Mouse (Mus musculus) cerebellum, adult 2 months (tissue): Measurements from ENCODE around the gene Secisbp2l. TPM values are rescaled to one million over a fixed set of nuclear protein-coding genes. Genes with fewer than 3 reads are reported as not detected.

Source experiments
- DNase-seq, 2 experiments: peaks; one replicate each; pipeline ENCODE4 v3.0.0; 2021
- H3K27ac ChIP-seq: fragments of 200-500 bp; 2 replicates; pipeline ENCODE4 v1.5.1; 2012; ENCODE audit warnings: low read length, control low read depth, inconsistent platforms; ENCODE audit not compliant: insufficient read depth
- H3K27me3 ChIP-seq: fragments of 200-500 bp; 2 replicates; pipeline ENCODE4 v1.6.1; 2012; ENCODE audit warnings: inconsistent platforms, mild to moderate bottlenecking, low read length, moderate library complexity; ENCODE audit not compliant: control insufficient read depth, insufficient read depth
- H3K4me1 ChIP-seq: fragments of 200-500 bp; 2 replicates; pipeline ENCODE4 v1.6.1; 2011; ENCODE audit warnings: low read length; ENCODE audit not compliant: control insufficient read depth, insufficient read depth
- H3K4me3 ChIP-seq: fragments of 200-500 bp; replicated peaks from 2 replicates; pipeline ENCODE3; 2011; ENCODE audit warnings: mild to moderate bottlenecking, low read depth, low read length, control low read depth; ENCODE audit not compliant: insufficient read depth
- CTCF ChIP-seq: fragments of 200-500 bp; IDR thresholded peaks from 2 replicates; pipeline ENCODE4 v1.5.1; 2011; ENCODE audit warnings: low read depth, mild to moderate bottlenecking, control low read depth, low read length, moderate library complexity, borderline replicate concordance; ENCODE audit not compliant: insufficient read depth
- POLR2A ChIP-seq: fragments of 200-500 bp; IDR thresholded peaks from 2 replicates; pipeline ENCODE4 v1.6.1; 2011; ENCODE audit warnings: low read length, control low read depth, borderline replicate concordance; ENCODE audit not compliant: insufficient read depth
- WGBS: fragments of 180-500 bp; shearing (Covaris S2); methylation state at CpG from one replicate; pipeline ENCODE4 v1.1.7; 2018; 5-methylcytosine and 5-hydroxymethylcytosine counted together
- polyA plus RNA-seq: library from polyadenylated mRNA; depleted of rRNA; stranded (reverse); fragments of >200 nt; gene quantifications from 2 replicates; pipeline ENCODE4 v1.2.3, GENCODE M21; 2012

Secisbp2l gene
- polyA plus RNA-seq, 1 experiment: 37.7 TPM

- Histone ChIP-seq H3K27ac (no peak overlapping the region), H3K4me3 (peak overlapping the region; percentile 60), H3K27me3 (no peaks in the 10 kb centered on the region), H3K4me1 (no peaks in the 10 kb centered on the region)
- WGBS: 7% methylated on average over 16 of the region's 16 CpGs
- peak; percentile 39 to 49 for DNase-seq
- TF ChIP-seq POLR2A (no peak), CTCF (no peak)
These were observed 58.0 kb downstream of the Secisbp2l start for GRCm38 (mm10) chr2:125724546-125725114.

GRCm38 (mm10) chr2:125724086-125724430, 58.6 kb downstream of the Secisbp2l start, which contains the start of gene Shc4:
Shc4 (minus strand) TSS chr2:125724148.
- Histone ChIP-seq H3K27ac (no peak within 1 kb of the TSS), H3K4me3 (peak within 1 kb of the TSS; percentile 60), H3K4me1 (no peaks in the 10 kb centered on the region), H3K27me3 (no peaks in the 10 kb centered on the region)
- WGBS: 1% methylated on average over 15 of the region's 15 CpGs
- TF ChIP-seq CTCF: no peak
- TF ChIP-seq POLR2A: no peak
- DNase-seq: peak in 1 of 2 experiments; percentile 51

GRCm38 (mm10) chr2:125723408-125724085, 59.1 kb downstream of the Secisbp2l start:
- peak; percentile 72 to 74 for DNase-seq
- H3K27me3 ChIP-seq: no peaks in the 10 kb centered on the region
- no peak overlapping the region for H3K27ac ChIP-seq

GRCm38 (mm10) chr2:125723086-125723407, 59.6 kb downstream of the Secisbp2l start:
- Histone ChIP-seq H3K4me1 (no peaks in the 10 kb centered on the region), H3K4me3 (peak overlapping the region; percentile 60), H3K27me3 (no peaks in the 10 kb centered on the region), H3K27ac (no peak overlapping the region)
- TF ChIP-seq CTCF: no peak
- TF ChIP-seq POLR2A: no peak
- peak; percentile 34 to 49 for DNase-seq
- WGBS: 2% methylated on average over 18 of the region's 18 CpGs

More at GRCm38 (mm10) chr2:125723408-125724085, 59.1 kb downstream of the Secisbp2l start:
- TF ChIP-seq POLR2A: no peak
- TF ChIP-seq CTCF: no peak
- WGBS: under 1% methylated on average over 34 of the region's 34 CpGs
- Histone ChIP-seq H3K4me1 (no peaks in the 10 kb centered on the region), H3K4me3 (peak overlapping the region; percentile 60)

- Histone ChIP-seq H3K27ac (no peak overlapping the region), H3K4me3 (no peak overlapping the region), H3K4me1 (no peaks in the 10 kb centered on the region; the same call in 1 of the 2 replicates), H3K27me3 (no peaks in the 10 kb centered on the region)
- no peak for DNase-seq
- WGBS: 80% methylated on average over 8 of the region's 8 CpGs
- TF ChIP-seq POLR2A (no peak), CTCF (no peak)
These were observed 66.1 kb downstream of the Secisbp2l start for GRCm38 (mm10) chr2:125716599-125716998.

GRCm38 (mm10) chr2:125706510-125706921, 76.2 kb downstream of the Secisbp2l start:
- DNase-seq: peak in 1 of 2 experiments; percentile 40
- no peaks in the 10 kb centered on the region for H3K4me1 ChIP-seq
- no peak overlapping the region for H3K27ac ChIP-seq
- 9% methylated on average over 5 of the region's 5 CpGs for WGBS
- H3K4me3 ChIP-seq: no peak overlapping the region
- no peaks in the 10 kb centered on the region for H3K27me3 ChIP-seq
- TF ChIP-seq CTCF: no peak
- no peak for TF ChIP-seq POLR2A

GRCm38 (mm10) chr2:125704907-125705631, 77.6 kb downstream of the Secisbp2l start:
- Histone ChIP-seq H3K4me1 (no peaks in the 10 kb centered on the region), H3K4me3 (no peak overlapping the region), H3K27ac (no peak overlapping the region), H3K27me3 (no peaks in the 10 kb centered on the region)
- TF ChIP-seq POLR2A: no peak
- TF ChIP-seq CTCF: no peak
- 55% methylated on average over 12 of the region's 12 CpGs for WGBS
- DNase-seq: no peak

GRCm38 (mm10) chr2:125702851-125703250, 79.8 kb downstream of the Secisbp2l start:
- Histone ChIP-seq H3K4me3 (no peak overlapping the region), H3K4me1 (no peaks in the 10 kb centered on the region), H3K27me3 (no peaks in the 10 kb centered on the region), H3K27ac (no peak overlapping the region)
- TF ChIP-seq CTCF (no peak), POLR2A (no peak)
- DNase-seq: no peak
- 96% methylated on average over 2 of the region's 2 CpGs for WGBS
